Mouse (Mus musculus): Measurements from ENCODE around the gene Relt. TPM values are rescaled to one million over a fixed set of nuclear protein-coding genes. Genes with fewer than 3 reads are reported as not detected.

The Relt gene
- polyA plus RNA-seq, 1 experiment from 2014 or later = 17.8 TPM

DNA sequence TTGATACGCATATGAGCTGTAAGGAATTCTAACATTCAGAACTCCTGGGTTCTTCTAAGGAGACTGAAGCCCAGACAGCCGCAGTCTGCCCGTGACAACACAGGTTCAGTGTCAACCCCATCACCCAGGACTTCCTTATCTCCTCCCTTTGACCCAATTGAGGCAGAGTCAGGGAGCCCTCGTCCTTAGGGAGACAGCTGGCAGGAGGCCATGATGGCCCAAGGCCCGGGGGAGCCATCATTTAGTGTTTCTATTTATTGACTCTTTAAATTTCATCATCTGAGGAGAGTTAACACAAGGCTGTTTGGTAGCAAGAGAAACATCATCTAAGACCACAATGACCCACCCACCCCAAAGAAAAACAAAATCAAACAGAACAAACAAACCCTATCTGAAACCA, 8.6 kb upstream of the Relt start:
- ATAC-seq = no peak
- no peaks in the 10 kb centered on the region for H3K9me3 ChIP-seq (replicated peaks)
- peaks cover 18% of the 10 kb centered on the region for H3K36me3 ChIP-seq
- H3K4me2 ChIP-seq = no peak overlapping the region
- peaks cover 41% of the 10 kb centered on the region for H3K4me1 ChIP-seq
- no peak overlapping the region for H3K4me3 ChIP-seq
- no peak overlapping the region for H3K9ac ChIP-seq
- no peaks in the 10 kb centered on the region for H3K27me3 ChIP-seq (replicated peaks)
- H3K27ac ChIP-seq = no peak overlapping the region
- 68% methylated on average over 5 of the region's 5 CpGs for WGBS (ENCODE audit: insufficient replicate concordance)

DNA sequence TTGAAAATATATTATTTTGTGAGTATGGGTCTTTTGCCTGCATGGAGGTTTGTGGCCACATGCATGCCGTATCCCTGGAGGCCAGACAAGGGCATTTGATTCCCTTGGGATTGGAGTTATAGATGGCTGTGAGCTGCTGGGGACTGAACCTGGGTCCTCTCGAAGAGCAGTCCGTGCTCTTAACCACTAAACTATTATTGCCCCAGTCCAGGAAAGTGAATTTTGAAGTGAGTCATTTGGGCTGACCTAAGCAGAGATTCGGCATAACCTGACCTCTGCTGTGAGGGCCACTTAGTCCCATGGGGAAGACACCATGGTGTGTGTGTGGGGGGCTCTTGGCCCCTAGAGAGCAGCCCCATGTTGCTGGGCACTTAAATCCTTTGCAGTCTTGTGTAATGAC, 8.1 kb upstream of the Relt start:
- H3K27me3 ChIP-seq (replicated peaks) = no peaks in the 10 kb centered on the region
- 79% methylated on average over 4 of the region's 4 CpGs for WGBS (ENCODE audit: insufficient replicate concordance)
- no peak for ATAC-seq
- no peak overlapping the region for H3K9ac ChIP-seq
- no peaks in the 10 kb centered on the region for H3K9me3 ChIP-seq (replicated peaks)
- H3K36me3 ChIP-seq = peaks cover 13% of the 10 kb centered on the region
- H3K27ac ChIP-seq = no peak overlapping the region
- no peak overlapping the region for H3K4me2 ChIP-seq
- H3K4me3 ChIP-seq = no peak overlapping the region
- H3K4me1 ChIP-seq = peaks cover 41% of the 10 kb centered on the region

DNA sequence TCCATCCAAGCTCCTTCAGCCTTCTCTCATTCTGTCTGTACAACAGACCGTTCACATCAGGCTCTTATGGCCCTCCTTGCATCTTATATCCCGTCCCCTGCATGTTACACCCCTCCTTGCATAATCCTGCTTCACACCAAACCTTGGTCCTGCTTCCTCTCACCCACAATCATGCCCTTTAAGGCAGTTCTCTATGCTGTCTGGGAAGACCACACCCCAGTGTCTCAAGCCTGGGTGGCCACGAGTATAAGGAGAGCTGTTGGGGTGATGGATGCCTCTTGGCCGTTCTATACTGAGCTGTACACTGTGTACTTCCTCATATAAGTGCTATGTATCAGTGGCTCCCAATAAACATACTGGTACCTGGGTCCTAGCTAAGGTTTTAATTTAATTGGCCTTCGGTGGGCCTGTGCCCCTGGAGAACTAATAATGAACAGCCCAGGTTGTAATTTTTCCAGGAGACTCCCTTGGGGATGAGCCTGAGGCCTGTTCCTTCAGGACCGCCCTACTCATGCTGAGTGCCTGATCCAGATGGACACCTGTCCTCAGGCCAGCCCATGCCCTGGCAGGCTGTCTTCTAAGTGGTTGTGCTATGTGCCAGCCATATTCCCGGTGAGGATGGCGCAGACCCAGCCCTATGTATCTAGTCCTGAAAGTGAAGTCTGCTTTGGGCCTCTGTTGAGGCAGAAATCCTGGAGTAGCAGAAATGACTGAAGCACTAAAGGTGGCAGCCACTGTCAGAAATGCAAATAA, 6.8 kb upstream of the Relt start:
- Histone ChIP-seq H3K4me2 (no peak overlapping the region), H3K4me3 (no peak overlapping the region)
- ATAC-seq = no peak

DNA sequence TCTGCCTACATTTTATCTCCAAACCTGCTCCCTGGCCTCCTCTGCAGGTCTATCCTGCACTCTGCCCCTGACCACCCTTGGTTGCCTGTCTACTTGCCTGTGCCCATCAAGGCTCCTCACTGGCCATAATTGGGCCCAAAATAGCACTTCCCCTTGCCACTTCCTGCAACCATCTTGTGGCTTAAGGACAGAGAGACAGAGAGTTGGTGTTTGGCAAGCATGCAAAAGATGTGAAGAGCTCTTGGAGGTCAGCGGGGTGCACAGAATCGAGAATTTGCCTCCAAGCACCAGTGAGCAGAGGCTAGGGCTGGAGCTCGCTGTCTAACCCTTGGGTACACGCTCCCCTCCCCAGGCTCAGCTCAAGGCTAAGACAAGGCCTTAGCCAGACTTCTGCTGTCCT, 5.3 kb upstream of the Relt start:
- Histone ChIP-seq H3K36me3 (peaks cover 11% of the 10 kb centered on the region), H3K4me1 (peaks cover 36% of the 10 kb centered on the region), H3K4me2 (no peak overlapping the region), H3K9ac (no peak overlapping the region), H3K27ac (0 out of 2 replicates have a peak overlapping the region, but pooled peaks have one; percentile 37), H3K27me3 (replicated peaks) (no peaks in the 10 kb centered on the region), H3K4me3 (no peak overlapping the region), H3K9me3 (replicated peaks) (no peaks in the 10 kb centered on the region)
- ATAC-seq = no peak
- WGBS (ENCODE audit: insufficient replicate concordance) = 52% methylated on average over 4 of the region's 4 CpGs

More for the DNA sequence above, 6.8 kb upstream of the Relt start:
- WGBS (ENCODE audit: insufficient replicate concordance) = 67% methylated on average over 8 of the region's 8 CpGs
- no peaks in the 10 kb centered on the region for H3K9me3 ChIP-seq (replicated peaks)
- H3K36me3 ChIP-seq = peaks cover 11% of the 10 kb centered on the region
- H3K4me1 ChIP-seq = peaks cover 36% of the 10 kb centered on the region
- no peaks in the 10 kb centered on the region for H3K27me3 ChIP-seq (replicated peaks)
- no peak overlapping the region for H3K9ac ChIP-seq
- H3K27ac ChIP-seq = no peak overlapping the region

DNA sequence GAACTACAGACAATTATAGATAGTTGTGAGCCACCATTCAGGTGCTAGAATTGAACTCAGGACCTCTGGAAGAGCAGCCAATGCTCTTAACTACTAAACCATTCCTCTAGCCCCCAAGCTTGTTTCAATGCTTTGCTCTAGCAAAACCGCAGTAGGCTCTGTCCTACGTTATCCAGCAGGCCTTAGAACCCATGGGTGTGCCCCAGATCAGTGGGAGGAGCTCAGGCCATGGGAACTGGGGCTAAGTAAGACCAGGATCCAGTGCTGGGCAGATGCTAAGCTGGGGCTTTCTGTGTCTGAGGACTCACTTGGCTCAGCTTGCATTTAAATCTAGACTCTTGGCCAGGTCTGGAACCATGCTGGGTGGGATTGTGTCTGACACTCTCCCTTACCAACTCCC, 4.3 kb upstream of the Relt start:
- no peaks in the 10 kb centered on the region for H3K27me3 ChIP-seq (replicated peaks)
- H3K36me3 ChIP-seq = peaks cover 4% of the 10 kb centered on the region
- 25% methylated on average over 2 of the region's 2 CpGs for WGBS (ENCODE audit: insufficient replicate concordance)
- peak overlapping the region; percentile 47; the same call in 1 of the 2 replicates for H3K27ac ChIP-seq
- no peak for ATAC-seq
- no peak overlapping the region for H3K9ac ChIP-seq
- H3K4me2 ChIP-seq = no peak overlapping the region
- H3K4me3 ChIP-seq = no peak overlapping the region
- H3K4me1 ChIP-seq = peaks cover 31% of the 10 kb centered on the region
- H3K9me3 ChIP-seq (replicated peaks) = no peaks in the 10 kb centered on the region

DNA sequence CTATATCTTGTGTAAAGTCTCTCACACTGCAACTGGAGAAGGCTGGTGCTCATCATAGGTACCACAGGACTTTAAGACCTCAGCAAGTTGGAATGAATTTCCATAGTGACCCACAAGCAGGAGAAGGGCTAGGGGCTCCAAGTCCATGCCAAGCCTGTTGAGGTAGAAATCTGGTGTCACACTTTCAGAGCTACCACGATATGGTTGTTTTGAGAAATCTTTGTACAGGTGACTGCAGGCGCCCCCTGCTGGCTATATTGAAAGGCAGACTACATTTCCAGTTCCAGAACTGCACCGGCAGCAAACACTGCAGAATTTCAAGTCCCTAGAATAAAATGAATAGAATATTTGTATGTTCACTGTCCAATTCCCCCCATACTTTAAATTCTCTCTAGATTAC, 3.4 kb upstream of the Relt start:
- Histone ChIP-seq H3K4me1 (peaks cover 33% of the 10 kb centered on the region), H3K4me3 (no peak overlapping the region), H3K27me3 (replicated peaks) (no peaks in the 10 kb centered on the region), H3K9me3 (replicated peaks) (no peaks in the 10 kb centered on the region), H3K9ac (no peak overlapping the region), H3K36me3 (no peaks in the 10 kb centered on the region), H3K4me2 (no peak overlapping the region), H3K27ac (no peak overlapping the region)
- WGBS (ENCODE audit: insufficient replicate concordance) = 9% methylated on average over 3 of the region's 3 CpGs
- ATAC-seq = no peak

DNA sequence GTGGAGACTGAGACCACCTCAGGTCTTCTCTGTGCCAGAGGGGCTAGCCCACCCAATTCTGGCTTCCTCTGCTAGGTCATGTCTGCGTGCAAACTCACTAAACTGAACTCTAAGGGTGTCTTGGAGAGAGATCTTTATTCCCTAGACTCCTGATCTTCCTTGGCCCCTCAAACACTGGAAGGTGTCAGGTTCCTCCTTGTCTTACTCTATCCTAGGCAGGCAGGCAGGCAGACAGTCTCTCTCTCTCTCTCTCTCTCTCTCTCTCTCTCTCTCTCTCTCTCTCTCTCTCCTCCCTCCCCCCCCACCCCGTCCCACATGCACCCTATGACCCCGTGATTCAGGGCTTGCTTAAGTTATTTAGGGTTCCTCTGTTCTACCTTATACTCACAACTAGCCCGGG, 893 bp downstream of the Relt start:
- peak overlapping the region; percentile 93 for H3K4me3 ChIP-seq
- H3K4me2 ChIP-seq = peak overlapping the region; percentile 82
- peak overlapping the region; percentile 98 for H3K9ac ChIP-seq
- ATAC-seq = peak; percentile 7
- H3K27me3 ChIP-seq (replicated peaks) = no peaks in the 10 kb centered on the region
- H3K36me3 ChIP-seq = peaks cover 36% of the 10 kb centered on the region
- H3K27ac ChIP-seq = peak overlapping the region; percentile 92
- no peaks in the 10 kb centered on the region for H3K9me3 ChIP-seq (replicated peaks)
- WGBS (ENCODE audit: insufficient replicate concordance) = 7% methylated on average over 4 of the region's 4 CpGs
- peaks cover 57% of the 10 kb centered on the region for H3K4me1 ChIP-seq

DNA sequence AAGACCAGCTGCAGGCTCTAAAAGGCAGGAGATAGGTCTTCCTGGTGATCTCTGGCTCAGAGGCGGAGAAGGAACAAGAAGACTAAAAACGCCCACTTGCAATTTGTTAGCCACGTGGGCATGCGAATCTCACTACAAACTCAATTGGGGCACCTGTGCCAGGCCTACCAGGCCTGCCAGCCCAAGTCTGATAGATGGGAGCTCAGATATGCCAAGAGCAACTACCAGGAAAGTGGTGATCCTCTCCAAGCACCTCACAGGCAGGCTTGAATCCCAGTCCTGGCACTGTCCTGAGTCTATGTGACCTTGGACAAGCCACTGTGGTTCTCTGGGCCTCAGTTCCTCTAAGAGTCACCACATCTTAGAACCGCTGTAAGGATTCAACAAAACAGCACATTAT, 2.0 kb downstream of the Relt start:
- peak overlapping the region; percentile 93 for H3K4me3 ChIP-seq
- ATAC-seq = no peak
- 61% methylated on average over 5 of the region's 5 CpGs for WGBS (ENCODE audit: insufficient replicate concordance)
- peak overlapping the region; percentile 82 for H3K4me2 ChIP-seq
- H3K9me3 ChIP-seq (replicated peaks) = no peaks in the 10 kb centered on the region
- H3K27me3 ChIP-seq (replicated peaks) = no peaks in the 10 kb centered on the region
- H3K9ac ChIP-seq = peak overlapping the region; percentile 98
- H3K4me1 ChIP-seq = peaks cover 63% of the 10 kb centered on the region
- peak overlapping the region; percentile 92 for H3K27ac ChIP-seq
- peaks cover 45% of the 10 kb centered on the region for H3K36me3 ChIP-seq

DNA sequence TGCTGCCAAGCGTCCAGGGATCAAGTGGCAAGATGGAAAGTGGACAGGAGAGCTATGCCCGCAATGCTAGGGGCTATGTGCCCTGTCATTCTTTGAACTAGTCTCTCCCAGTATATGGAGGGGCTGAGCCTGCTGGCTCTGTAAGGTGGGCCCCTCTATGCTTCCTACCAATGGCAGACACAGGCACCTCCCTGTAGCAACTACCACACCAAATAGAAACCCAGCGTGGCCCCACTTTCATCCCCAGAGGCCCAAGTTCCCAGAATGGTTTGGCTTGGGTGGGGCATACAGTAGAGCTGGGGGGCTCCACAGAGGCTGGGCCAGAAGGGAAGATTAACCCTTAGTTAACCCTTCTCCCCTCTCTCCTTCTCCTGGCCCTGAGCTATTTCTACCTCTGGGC, 2.8 kb downstream of the Relt start:
- peak; percentile 76 for ATAC-seq
- Histone ChIP-seq H3K27me3 (replicated peaks) (no peaks in the 10 kb centered on the region), H3K9ac (peak overlapping the region; percentile 98), H3K36me3 (peaks cover 52% of the 10 kb centered on the region), H3K4me2 (peak overlapping the region; percentile 82), H3K9me3 (replicated peaks) (no peaks in the 10 kb centered on the region), H3K4me3 (peak overlapping the region; percentile 93), H3K27ac (peak overlapping the region; percentile 92), H3K4me1 (peaks cover 71% of the 10 kb centered on the region)
- 42% methylated on average over 3 of the region's 3 CpGs for WGBS (ENCODE audit: insufficient replicate concordance)

DNA sequence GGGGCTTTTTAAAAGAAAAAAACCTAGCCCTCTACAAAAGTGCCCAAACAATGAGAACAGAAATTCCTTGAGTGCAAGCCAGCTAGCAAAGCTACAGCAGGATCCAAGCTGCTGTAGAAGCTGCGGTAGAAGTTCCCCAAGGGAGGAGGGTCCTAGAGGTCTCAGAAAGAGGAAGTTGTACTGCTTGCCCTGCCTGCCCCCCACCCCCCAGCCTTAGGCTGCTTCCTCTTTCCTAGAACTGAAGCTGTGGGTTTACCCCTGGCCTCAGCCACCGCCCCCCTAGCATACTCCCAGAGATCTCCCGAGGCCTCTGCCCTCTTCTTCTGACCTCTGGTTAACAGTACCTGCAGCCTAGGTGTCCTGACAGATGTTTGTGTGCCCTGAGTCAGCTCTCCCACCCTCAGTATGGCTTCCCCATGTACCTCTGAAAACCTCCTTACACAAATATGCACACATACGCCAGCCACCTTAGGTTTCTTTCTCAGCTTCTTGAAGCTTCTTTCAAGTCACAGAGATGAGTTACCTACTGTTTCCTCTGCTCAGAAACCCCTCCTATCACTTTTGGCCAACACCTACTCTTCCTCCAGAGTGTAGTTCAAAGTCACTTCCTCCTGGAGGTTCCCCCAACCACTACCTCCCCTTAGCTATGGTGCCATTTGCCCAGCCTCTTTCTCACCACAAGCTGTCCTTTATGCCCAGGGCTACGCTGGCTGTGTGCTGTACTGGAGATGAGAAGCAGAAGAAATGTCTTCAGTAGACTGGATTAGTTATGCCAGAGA, 7.3 kb downstream of the Relt start:
- H3K9ac ChIP-seq = peak overlapping the region; percentile 34

DNA sequence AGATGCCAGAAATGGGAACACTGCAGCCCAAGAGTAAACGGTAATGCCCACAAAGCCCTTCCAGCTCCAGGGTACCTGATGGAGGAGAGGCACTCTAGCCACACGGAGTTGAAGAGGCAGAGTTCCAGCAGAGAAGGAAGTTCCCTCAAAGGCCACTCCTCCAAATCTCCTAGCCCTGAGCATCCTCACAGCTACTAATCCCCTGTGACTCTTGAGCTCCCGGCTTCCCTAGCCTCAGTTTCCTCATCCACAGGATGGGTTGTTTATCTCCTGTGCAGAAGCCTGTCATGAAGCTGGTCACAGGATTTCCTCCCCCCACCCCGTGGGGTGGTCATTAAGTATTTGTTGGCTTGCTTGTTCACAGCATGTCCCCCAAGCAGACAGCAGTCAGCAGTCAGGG, 7.9 kb downstream of the Relt start:
- Histone ChIP-seq H3K4me1 (peaks cover 95% of the 10 kb centered on the region), H3K27ac (peak overlapping the region; percentile 92), H3K27me3 (replicated peaks) (no peaks in the 10 kb centered on the region), H3K4me3 (peak overlapping the region; percentile 14; the same call in 1 of the 2 replicates), H3K9ac (peak overlapping the region; percentile 34), H3K4me2 (peak overlapping the region; percentile 45), H3K9me3 (replicated peaks) (no peaks in the 10 kb centered on the region), H3K36me3 (peaks cover 95% of the 10 kb centered on the region)
- no peak for ATAC-seq
- WGBS (ENCODE audit: insufficient replicate concordance) = 15% methylated on average over 4 of the region's 4 CpGs

More for the DNA sequence above, 7.3 kb downstream of the Relt start:
- ATAC-seq = peak; percentile 35
- peaks cover 100% of the 10 kb centered on the region for H3K4me1 ChIP-seq
- H3K4me2 ChIP-seq = peak overlapping the region; percentile 45
- H3K27me3 ChIP-seq (replicated peaks) = no peaks in the 10 kb centered on the region
- peak overlapping the region; percentile 92 for H3K27ac ChIP-seq
- no peaks in the 10 kb centered on the region for H3K9me3 ChIP-seq (replicated peaks)
- H3K4me3 ChIP-seq = peak overlapping the region; percentile 14; the same call in 1 of the 2 replicates
- 14% methylated on average over 5 of the region's 5 CpGs for WGBS (ENCODE audit: insufficient replicate concordance)
- peaks cover 92% of the 10 kb centered on the region for H3K36me3 ChIP-seq

DNA sequence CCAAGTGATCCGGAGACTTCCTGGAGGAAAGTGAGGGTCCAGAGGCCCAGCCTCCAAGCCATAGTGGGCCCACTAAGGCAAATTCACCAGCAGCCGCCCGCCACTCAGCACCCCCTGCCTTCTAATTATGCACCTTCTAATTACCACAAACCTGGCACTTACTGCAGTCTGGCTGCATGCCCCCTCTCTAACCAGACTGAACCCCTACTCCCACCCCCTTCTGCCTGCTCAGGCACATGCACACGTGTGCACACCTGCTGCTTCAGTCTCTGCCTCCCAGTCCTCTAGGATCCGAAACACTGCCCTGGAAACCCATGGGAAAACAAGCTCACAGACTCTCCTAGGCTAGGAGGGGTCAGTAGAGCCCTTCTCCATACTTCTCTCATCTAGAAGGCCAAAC, 8.4 kb downstream of the Relt start:
- H3K27me3 ChIP-seq (replicated peaks) = no peaks in the 10 kb centered on the region
- 0 out of 2 replicates have a peak overlapping the region, but pooled peaks have one; percentile 9 for H3K4me3 ChIP-seq
- WGBS (ENCODE audit: insufficient replicate concordance) = 41% methylated on average over 5 of the region's 5 CpGs
- peak overlapping the region; percentile 92 for H3K27ac ChIP-seq
- peak overlapping the region; percentile 45 for H3K4me2 ChIP-seq
- peaks cover 91% of the 10 kb centered on the region for H3K4me1 ChIP-seq
- H3K9ac ChIP-seq = peak overlapping the region; percentile 34
- peaks cover 95% of the 10 kb centered on the region for H3K36me3 ChIP-seq
- ATAC-seq = no peak
- no peaks in the 10 kb centered on the region for H3K9me3 ChIP-seq (replicated peaks)
